21 mouse cellular contexts compared by ENCODE assay signal in genomic region chr4:147348906-147349686, GRCm38 (mm10). TPM values are rescaled to one million over a fixed set of nuclear protein-coding genes. Genes with fewer than 3 reads are reported as not detected.
DNase-seq lines count a peak whose midpoint lies in the region; ATAC-seq lines count a peak whose summit lies in the region.
"Not testable (repeated sequence)": the region's sequence is repeated elsewhere in the genome, so short reads cannot be mapped to it uniquely, and the experiment has no call there.
"Had no signal": no experiment of that assay in that cellular context is flagged by ENCODE, and none has a peak within 500 bp of the region (broad histone marks: within the 10 kb centered on the region; RNA-seq: fewer than 3 reads in every experiment).

No protein-coding gene starts in this region.

- not testable (repeated sequence) for H3K27ac ChIP-seq in forebrain, embryonic 10.5 days; hindbrain, embryonic 11.5 days (ENCODE audit: low read depth, low read length); liver, embryonic 11.5 days (ENCODE audit: low read depth, low read length)

- not testable (repeated sequence) for H3K9ac ChIP-seq in hindbrain, embryonic 11.5 days (ENCODE audit: low read depth, low read length); liver, embryonic 11.5 days (ENCODE audit: low read depth, low read length)

- not testable (repeated sequence) for H3K4me3 ChIP-seq in forebrain, embryonic 10.5 days; hindbrain, embryonic 11.5 days (ENCODE audit: low read depth, low read length); liver, embryonic 11.5 days (ENCODE audit: low read depth, low read length)

- 92% methylated on average over 18 of the region's 19 CpGs for WGBS in forebrain, embryonic 10.5 days
- WGBS in hindbrain, embryonic 11.5 days, result 93% methylated on average over 18 of the region's 19 CpGs
- 86% methylated on average over 18 of the region's 19 CpGs for WGBS in liver, embryonic 11.5 days

- H3K9me3 ChIP-seq in forebrain, embryonic 10.5 days, result peaks cover 75% of the 10 kb centered on the region
- peaks cover 37% of the 10 kb centered on the region for H3K9me3 ChIP-seq in hindbrain, embryonic 11.5 days (ENCODE audit: control insufficient read depth, low read length)
- peaks cover 38% of the 10 kb centered on the region for H3K9me3 ChIP-seq in liver, embryonic 11.5 days (ENCODE audit: control insufficient read depth, low read length)

- peak; percentile 13 for DNase-seq in forebrain, embryonic 10.5 days (ENCODE audit: extremely low spot score, low spot score)
- DNase-seq in gastrocnemius, postnatal 25 days, result peak; percentile 3
- peak; percentile 6 to 20 for DNase-seq in heart, adult 9 months (ENCODE audit: low spot score in 2 of 2)
- not testable (repeated sequence) for DNase-seq in hindbrain, embryonic 11.5 days (ENCODE audit: low spot score)
- DNase-seq in liver, embryonic 11.5 days (ENCODE audit: low spot score), result peak; percentile 30
- peak; percentile 5 for DNase-seq in ovary, adult 18-20 months (ENCODE audit: low spot score)
- DNase-seq in thymus, postnatal 0 days (ENCODE audit: low spot score), result peak; percentile 1

- not testable (repeated sequence) for H3K27me3 ChIP-seq in forebrain, embryonic 10.5 days (ENCODE audit: poor library complexity, severe bottlenecking); hindbrain, embryonic 11.5 days (ENCODE audit: control insufficient read depth, insufficient read depth, low read length); liver, embryonic 11.5 days (replicated peaks; ENCODE audit: control insufficient read depth, insufficient read depth, low read length)

- 0 out of 2 replicates have a peak, but pooled peaks have one; percentile 43 for ATAC-seq in hindbrain, embryonic 11.5 days (ENCODE audit: low FRiP score)
- 0 out of 2 replicates have a peak, but pooled peaks have one; percentile 47 for ATAC-seq in liver, embryonic 11.5 days (replicated peaks; ENCODE audit: low FRiP score)

- not testable (repeated sequence) for H3K4me2 ChIP-seq in hindbrain, embryonic 11.5 days (replicated peaks; ENCODE audit: low read depth, low read length); liver, embryonic 11.5 days

- not testable (repeated sequence) for H3K4me1 ChIP-seq in forebrain, embryonic 10.5 days; hindbrain, embryonic 11.5 days (replicated peaks; ENCODE audit: control insufficient read depth, insufficient read depth, low read length); liver, embryonic 11.5 days (replicated peaks; ENCODE audit: control insufficient read depth, insufficient read depth, low read length)

- H3K36me3 ChIP-seq in forebrain, embryonic 10.5 days (replicated peaks); hindbrain, embryonic 11.5 days (ENCODE audit: control insufficient read depth, insufficient read depth, low read length); liver, embryonic 11.5 days (ENCODE audit: control insufficient read depth, insufficient read depth, low read length): not testable (repeated sequence)

RNA-seq across cellular contexts. Expression of gene Zfp978, which starts 12.0 kb away (rescaled TPM):
- polyA plus RNA-seq in forebrain, embryonic 10.5 days (2016; fragmentation: Nextera tagmentation; extraction: Ambion mirVana), result 0.30 TPM in 1 of 2 replicates, not detected in the other
- total RNA-seq in gastrocnemius, postnatal 25 days (2021), result not detected
- polyA plus RNA-seq in hindbrain, embryonic 11.5 days (2014; fragmentation: Nextera tagmentation; extraction: Ambion mirVana), result 0.22 TPM in 1 of 2 replicates, not detected in the other
- 0.37 and 0.55 TPM in 2 replicates for polyA plus RNA-seq in liver, embryonic 11.5 days (2014; fragmentation: Nextera tagmentation; extraction: Ambion mirVana)
- not detected in 2 replicates for polyA plus RNA-seq in thymus, postnatal 0 days (2015; fragmentation: Nextera tagmentation; extraction: Ambion mirVana)
- total RNA-seq: forebrain, postnatal 0 days; gastrocnemius, adult 18-20 months; granulocyte monocyte progenitor cell, adult 5-6 weeks had no signal
- polyA plus RNA-seq: brain, embryonic 14.5 days; embryonic facial prominence, embryonic 12.5 days; forebrain, embryonic 13.5 days; forebrain, postnatal 0 days; heart, embryonic 11.5 days; hindbrain, embryonic 12.5 days; hindbrain, embryonic 16.5 days; inflammation-experienced regulatory T-cells, adult 6 months; intestine, postnatal 0 days had no signal

RNA-seq across cellular contexts. Expression of gene Zfp988, which starts 43.6 kb away (rescaled TPM):
- polyA plus RNA-seq in forebrain, embryonic 10.5 days (2016; fragmentation: Nextera tagmentation; extraction: Ambion mirVana), result 0.16 TPM in 1 of 2 replicates, not detected in the other
- total RNA-seq in gastrocnemius, postnatal 25 days (2021), result not detected
- polyA plus RNA-seq in hindbrain, embryonic 11.5 days (2014; fragmentation: Nextera tagmentation; extraction: Ambion mirVana), result not detected in 2 replicates
- polyA plus RNA-seq in liver, embryonic 11.5 days (2014; fragmentation: Nextera tagmentation; extraction: Ambion mirVana), result 0.34 and 0.39 TPM in 2 replicates
- 0.48 and 0.60 TPM in 2 replicates for polyA plus RNA-seq in thymus, postnatal 0 days (2015; fragmentation: Nextera tagmentation; extraction: Ambion mirVana)
- total RNA-seq: common myeloid progenitor, adult 5-6 weeks; forebrain, postnatal 0 days; gastrocnemius, adult 18-20 months; granulocyte monocyte progenitor cell, adult 5-6 weeks; heart, postnatal 36 days had no signal
- polyA plus RNA-seq: forebrain, embryonic 13.5 days; forebrain, postnatal 0 days; heart, postnatal 0 days; hindbrain, embryonic 12.5 days had no signal
